Mouse (Mus musculus): Measurements from ENCODE around the gene Olfr1143. TPM values are rescaled to one million over a fixed set of nuclear protein-coding genes. Genes with fewer than 3 reads are reported as not detected.

The Olfr1143 gene
- not detected in 2 replicates for polyA plus RNA-seq (2014; fragmentation: Nextera tagmentation; extraction: Ambion mirVana)

DNA sequence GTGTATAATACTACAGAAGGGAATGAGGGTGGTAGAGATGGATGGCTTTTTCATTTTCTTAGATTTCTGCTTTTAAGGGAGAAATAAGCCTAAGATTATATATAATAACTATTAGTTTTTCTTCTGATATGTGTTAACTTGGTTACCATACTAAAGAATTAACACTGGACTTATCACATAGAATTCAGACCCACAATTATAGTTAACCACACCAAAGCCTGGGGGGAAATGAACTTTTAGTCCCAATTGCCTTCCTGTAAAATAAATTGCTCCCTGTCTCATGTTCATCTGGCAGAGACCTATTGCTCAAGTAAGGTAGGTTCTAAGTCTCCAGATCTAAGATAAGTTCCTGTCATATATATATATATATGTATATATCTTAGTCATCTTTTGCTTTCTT is at the start of gene Olfr1143:
Gene Olfr1143, plus strand, starts transcription at position 301 of the 400 bp plus-strand sequence.
- Histone ChIP-seq H3K4me2 (replicated peaks; ENCODE audit: low read depth, low read length) (no peak within 1 kb of the TSS), H3K4me3 (ENCODE audit: low read length) (no peak within 1 kb of the TSS), H3K36me3 (ENCODE audit: control insufficient read depth, insufficient read depth, low read length) (no peaks in the 10 kb centered on the region), H3K9ac (ENCODE audit: low read depth, low read length) (no peak within 1 kb of the TSS), H3K27ac (ENCODE audit: low read depth, low read length) (no peak within 1 kb of the TSS), H3K9me3 (ENCODE audit: control insufficient read depth, low read length) (no peaks in the 10 kb centered on the region), H3K4me1 (ENCODE audit: control insufficient read depth, insufficient read depth, low read length) (no peaks in the 10 kb centered on the region), H3K27me3 (ENCODE audit: control insufficient read depth, insufficient read depth, low read length) (no peaks in the 10 kb centered on the region)
- no peak for ATAC-seq (ENCODE audit: low FRiP score, low TSS enrichment)

DNA sequence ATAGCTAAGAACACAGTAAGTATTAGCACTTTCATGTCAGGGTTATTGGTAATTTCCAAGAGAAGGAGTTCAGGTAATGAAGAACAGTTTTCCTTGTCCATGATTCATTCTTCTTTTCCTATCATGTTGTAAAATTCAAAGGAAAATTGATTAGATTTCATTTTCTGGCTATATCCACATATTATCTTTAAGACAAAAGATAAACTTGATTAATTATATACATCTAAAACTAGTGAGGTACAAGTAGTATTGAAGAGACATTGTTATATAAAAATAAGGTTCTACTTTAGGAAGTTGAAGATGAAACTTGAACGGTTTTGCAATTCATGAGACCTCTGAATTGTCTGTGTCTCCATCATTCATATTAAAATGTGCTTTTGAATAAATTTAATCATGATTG is 46.5 kb upstream of the Olfr1143 start, which contains the start of gene Olfr1141:
Gene Olfr1141, minus strand, starts transcription at position 101 of the 400 bp plus-strand sequence.
- no peaks in the 10 kb centered on the region for H3K27me3 ChIP-seq (ENCODE audit: control insufficient read depth, insufficient read depth, low read length)
- H3K4me1 ChIP-seq (ENCODE audit: control insufficient read depth, insufficient read depth, low read length), result no peaks in the 10 kb centered on the region
- H3K4me2 ChIP-seq (replicated peaks; ENCODE audit: low read depth, low read length), result no peak within 1 kb of the TSS
- no peak within 1 kb of the TSS for H3K27ac ChIP-seq (ENCODE audit: low read depth, low read length)
- no peak within 1 kb of the TSS for H3K4me3 ChIP-seq (ENCODE audit: low read length)
- WGBS, result 76% methylated on average over 1 of the region's 1 CpGs
- ATAC-seq (ENCODE audit: low FRiP score, low TSS enrichment), result no peak
- H3K9ac ChIP-seq (ENCODE audit: low read depth, low read length), result no peak within 1 kb of the TSS
- no peaks in the 10 kb centered on the region for H3K36me3 ChIP-seq (ENCODE audit: control insufficient read depth, insufficient read depth, low read length)
- H3K9me3 ChIP-seq (ENCODE audit: control insufficient read depth, low read length), result no peaks in the 10 kb centered on the region

DNA sequence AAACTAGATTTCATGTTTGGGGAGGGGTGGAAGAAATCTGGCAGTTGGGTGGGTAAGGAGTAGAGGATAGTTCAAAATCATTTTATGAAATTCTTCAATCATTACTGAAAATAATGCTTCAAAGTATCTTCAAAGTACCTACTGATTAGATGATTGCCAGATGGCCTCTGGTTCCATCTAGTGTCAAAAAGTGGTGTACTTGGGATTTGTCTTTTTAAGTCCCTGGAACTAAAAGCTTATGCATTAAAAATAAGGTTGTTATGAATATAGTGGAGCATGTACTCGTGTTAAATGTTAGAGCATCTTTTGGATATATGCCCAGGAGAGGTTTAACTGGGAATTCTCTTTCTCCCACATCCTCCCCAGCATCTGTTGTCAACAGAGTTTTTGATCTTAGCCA is 24.2 kb upstream of the Olfr1143 start:
- Histone ChIP-seq H3K4me1 (ENCODE audit: control insufficient read depth, insufficient read depth, low read length) (no peaks in the 10 kb centered on the region), H3K9me3 (ENCODE audit: control insufficient read depth, low read length) (no peaks in the 10 kb centered on the region), H3K4me2 (replicated peaks; ENCODE audit: low read depth, low read length) (no peak overlapping the region), H3K27ac (ENCODE audit: low read depth, low read length) (no peak overlapping the region), H3K4me3 (ENCODE audit: low read length) (no peak overlapping the region), H3K9ac (ENCODE audit: low read depth, low read length) (no peak overlapping the region), H3K36me3 (ENCODE audit: control insufficient read depth, insufficient read depth, low read length) (no peaks in the 10 kb centered on the region), H3K27me3 (ENCODE audit: control insufficient read depth, insufficient read depth, low read length) (no peaks in the 10 kb centered on the region)
- ATAC-seq (ENCODE audit: low FRiP score, low TSS enrichment), result no peak
- 62% methylated on average over 1 of the region's 1 CpGs for WGBS

DNA sequence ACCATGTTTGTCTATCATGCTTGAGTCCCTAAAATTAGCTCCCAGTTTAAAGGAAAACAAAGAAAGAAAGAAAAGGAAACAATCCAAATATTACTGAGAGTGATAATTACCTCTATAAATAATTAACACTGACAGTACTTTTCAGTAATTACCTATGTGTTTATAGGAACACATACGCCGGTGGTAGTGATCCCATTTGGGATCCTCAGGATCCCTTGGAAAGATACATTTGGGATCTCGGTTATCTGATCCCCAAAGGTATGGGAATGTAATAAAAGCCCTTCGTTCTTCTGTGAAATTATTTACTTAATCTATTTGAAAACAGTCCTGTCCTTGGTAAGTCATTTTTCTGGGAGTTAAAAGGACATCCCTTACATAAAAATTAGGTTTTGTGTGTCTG is 21.2 kb upstream of the Olfr1143 start, which contains the start of gene Olfr152:
Gene Olfr152, plus strand, starts transcription at position 301 of the 400 bp plus-strand sequence.
- Histone ChIP-seq H3K9ac (ENCODE audit: low read depth, low read length) (no peak within 1 kb of the TSS), H3K4me2 (replicated peaks; ENCODE audit: low read depth, low read length) (no peak within 1 kb of the TSS), H3K4me1 (ENCODE audit: control insufficient read depth, insufficient read depth, low read length) (no peaks in the 10 kb centered on the region), H3K4me3 (ENCODE audit: low read length) (no peak within 1 kb of the TSS), H3K36me3 (ENCODE audit: control insufficient read depth, insufficient read depth, low read length) (no peaks in the 10 kb centered on the region), H3K9me3 (ENCODE audit: control insufficient read depth, low read length) (no peaks in the 10 kb centered on the region), H3K27ac (ENCODE audit: low read depth, low read length) (no peak within 1 kb of the TSS), H3K27me3 (ENCODE audit: control insufficient read depth, insufficient read depth, low read length) (no peaks in the 10 kb centered on the region)
- 84% methylated on average over 4 of the region's 4 CpGs for WGBS
- ATAC-seq (ENCODE audit: low FRiP score, low TSS enrichment), result no peak

DNA sequence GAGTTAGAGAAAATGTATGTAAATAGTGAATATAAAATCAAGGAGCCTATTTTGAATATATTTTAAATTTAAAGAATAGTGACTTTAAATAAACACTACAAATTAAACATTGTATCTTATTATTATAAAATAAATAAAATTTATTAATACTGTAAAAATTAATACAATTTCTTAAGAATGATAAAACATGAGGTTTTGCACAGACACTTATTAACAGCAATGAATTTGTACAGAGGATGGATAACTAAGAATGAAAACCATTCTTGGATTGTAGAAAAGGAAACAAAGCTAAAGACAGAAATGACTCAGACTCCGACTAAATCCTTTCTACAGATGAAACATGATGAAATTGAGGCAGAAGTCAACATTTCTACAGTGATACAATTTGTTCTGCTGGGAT is 9.1 kb downstream of the Olfr1143 start, which contains the start of gene Olfr1145:
Gene Olfr1145, plus strand, starts transcription at position 301 of the 400 bp plus-strand sequence.
- Histone ChIP-seq H3K27me3 (ENCODE audit: control insufficient read depth, insufficient read depth, low read length) (no peaks in the 10 kb centered on the region), H3K36me3 (ENCODE audit: control insufficient read depth, insufficient read depth, low read length) (no peaks in the 10 kb centered on the region), H3K9ac (ENCODE audit: low read depth, low read length) (no peak within 1 kb of the TSS), H3K27ac (ENCODE audit: low read depth, low read length) (no peak within 1 kb of the TSS), H3K4me2 (replicated peaks; ENCODE audit: low read depth, low read length) (no peak within 1 kb of the TSS), H3K4me1 (ENCODE audit: control insufficient read depth, insufficient read depth, low read length) (no peaks in the 10 kb centered on the region), H3K4me3 (ENCODE audit: low read length) (no peak within 1 kb of the TSS), H3K9me3 (ENCODE audit: control insufficient read depth, low read length) (no peaks in the 10 kb centered on the region)
- ATAC-seq (ENCODE audit: low FRiP score, low TSS enrichment), result no peak
- 85% methylated on average over 1 of the region's 1 CpGs for WGBS

DNA sequence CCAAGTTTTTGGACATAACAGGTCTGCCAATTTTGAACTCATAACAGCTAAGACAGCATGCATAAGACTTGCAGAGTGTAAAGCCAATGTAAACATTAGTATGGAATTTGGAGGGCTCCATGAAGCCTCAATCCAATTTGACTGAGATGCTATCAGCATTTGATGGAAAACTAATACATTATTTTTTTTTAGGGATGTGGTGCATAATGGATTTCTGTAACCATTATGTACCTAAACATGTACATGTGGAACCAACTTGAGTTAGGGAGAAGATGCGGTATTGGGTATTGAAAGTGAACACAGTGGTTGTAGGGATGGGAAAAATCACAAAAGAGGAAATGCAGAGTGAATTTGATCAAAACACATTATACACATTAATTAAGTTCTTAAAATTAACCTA is 29.8 kb downstream of the Olfr1143 start, which contains the start of gene Olfr1148:
Gene Olfr1148, plus strand, starts transcription at position 301 of the 400 bp plus-strand sequence.
- no peaks in the 10 kb centered on the region for H3K36me3 ChIP-seq (ENCODE audit: control insufficient read depth, insufficient read depth, low read length)
- 89% methylated on average over 1 of the region's 1 CpGs for WGBS
- H3K9ac ChIP-seq (ENCODE audit: low read depth, low read length), result no peak within 1 kb of the TSS
- no peak within 1 kb of the TSS for H3K4me2 ChIP-seq (replicated peaks; ENCODE audit: low read depth, low read length)
- H3K9me3 ChIP-seq (ENCODE audit: control insufficient read depth, low read length), result no peaks in the 10 kb centered on the region
- H3K4me1 ChIP-seq (ENCODE audit: control insufficient read depth, insufficient read depth, low read length), result no peaks in the 10 kb centered on the region
- no peak for ATAC-seq (ENCODE audit: low FRiP score, low TSS enrichment)
- no peaks in the 10 kb centered on the region for H3K27me3 ChIP-seq (ENCODE audit: control insufficient read depth, insufficient read depth, low read length)
- no peak within 1 kb of the TSS for H3K4me3 ChIP-seq (ENCODE audit: low read length)
- H3K27ac ChIP-seq (ENCODE audit: low read depth, low read length), result no peak within 1 kb of the TSS

DNA sequence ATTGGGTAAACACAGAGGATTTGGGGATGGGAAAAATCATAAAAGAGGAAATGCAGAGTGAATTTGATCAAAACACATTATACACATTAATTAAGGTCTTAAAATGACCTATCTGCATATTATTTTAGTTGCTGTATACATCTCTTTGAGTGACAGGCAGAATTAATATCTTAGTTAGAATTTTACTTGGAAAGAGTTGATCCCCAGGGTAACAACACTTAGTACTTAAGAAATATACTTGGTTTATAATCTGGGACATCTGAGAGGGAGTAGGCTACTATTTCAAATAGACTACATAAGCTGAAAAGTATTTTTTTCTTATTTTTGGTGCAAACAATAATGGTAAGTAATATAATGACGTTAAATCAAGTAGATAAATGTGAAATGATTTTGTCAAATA is 43.3 kb downstream of the Olfr1143 start, which contains the start of gene Olfr1150-ps1:
Gene Olfr1150-ps1, plus strand, starts transcription at position 301 of the 400 bp plus-strand sequence.
- no peak for ATAC-seq (ENCODE audit: low FRiP score, low TSS enrichment)
- H3K4me3 ChIP-seq (ENCODE audit: low read length), result no peak within 1 kb of the TSS
- H3K27me3 ChIP-seq (ENCODE audit: control insufficient read depth, insufficient read depth, low read length), result no peaks in the 10 kb centered on the region
- no peaks in the 10 kb centered on the region for H3K4me1 ChIP-seq (ENCODE audit: control insufficient read depth, insufficient read depth, low read length)
- no peak within 1 kb of the TSS for H3K9ac ChIP-seq (ENCODE audit: low read depth, low read length)
- H3K27ac ChIP-seq (ENCODE audit: low read depth, low read length), result no peak within 1 kb of the TSS
- no peaks in the 10 kb centered on the region for H3K9me3 ChIP-seq (ENCODE audit: control insufficient read depth, low read length)
- H3K36me3 ChIP-seq (ENCODE audit: control insufficient read depth, insufficient read depth, low read length), result no peaks in the 10 kb centered on the region
- no peak within 1 kb of the TSS for H3K4me2 ChIP-seq (replicated peaks; ENCODE audit: low read depth, low read length)
- 81% methylated on average over 1 of the region's 1 CpGs for WGBS

Other genes starting within 250 kb of the Olfr1143 start
- not detected in 2 replicates for gene Olfr1129, start 226.7 kb upstream of the Olfr1143 start, polyA plus RNA-seq (2014; fragmentation: Nextera tagmentation; extraction: Ambion mirVana)
- gene Olfr1130, start 194.4 kb upstream of the Olfr1143 start, polyA plus RNA-seq (2014; fragmentation: Nextera tagmentation; extraction: Ambion mirVana), result not detected in 2 replicates
- gene Olfr1131, start 173.5 kb upstream of the Olfr1143 start, polyA plus RNA-seq (2014; fragmentation: Nextera tagmentation; extraction: Ambion mirVana), result not detected in 2 replicates
- not detected in 2 replicates for gene Olfr1132, start 163.1 kb upstream of the Olfr1143 start, polyA plus RNA-seq (2014; fragmentation: Nextera tagmentation; extraction: Ambion mirVana)
- gene Olfr1133, start 153.2 kb upstream of the Olfr1143 start, polyA plus RNA-seq (2014; fragmentation: Nextera tagmentation; extraction: Ambion mirVana), result not detected in 2 replicates
- not detected in 2 replicates for gene Olfr1134, start 142.1 kb upstream of the Olfr1143 start, polyA plus RNA-seq (2014; fragmentation: Nextera tagmentation; extraction: Ambion mirVana)
- gene Olfr1135, start 126.9 kb upstream of the Olfr1143 start, polyA plus RNA-seq (2014; fragmentation: Nextera tagmentation; extraction: Ambion mirVana), result not detected in 2 replicates
- gene Olfr1136, start 106.6 kb upstream of the Olfr1143 start, polyA plus RNA-seq (2014; fragmentation: Nextera tagmentation; extraction: Ambion mirVana), result not detected in 2 replicates
- gene Olfr1137, start 87.4 kb upstream of the Olfr1143 start, polyA plus RNA-seq (2014; fragmentation: Nextera tagmentation; extraction: Ambion mirVana), result not detected in 2 replicates
- not detected in 2 replicates for gene Olfr1138, start 60.6 kb upstream of the Olfr1143 start, polyA plus RNA-seq (2014; fragmentation: Nextera tagmentation; extraction: Ambion mirVana)
- not detected in 2 replicates for gene Olfr1140, start 56.8 kb upstream of the Olfr1143 start, polyA plus RNA-seq (2014; fragmentation: Nextera tagmentation; extraction: Ambion mirVana)
- gene Olfr1141, start 46.6 kb upstream of the Olfr1143 start, polyA plus RNA-seq (2014; fragmentation: Nextera tagmentation; extraction: Ambion mirVana), result not detected in 2 replicates
- gene Olfr152, start 21.1 kb upstream of the Olfr1143 start, polyA plus RNA-seq (2014; fragmentation: Nextera tagmentation; extraction: Ambion mirVana), result not detected in 2 replicates
- gene Olfr1145, start 9.2 kb downstream of the Olfr1143 start, polyA plus RNA-seq (2014; fragmentation: Nextera tagmentation; extraction: Ambion mirVana), result not detected in 2 replicates
- not detected in 2 replicates for gene Olfr1148, start 29.9 kb downstream of the Olfr1143 start, polyA plus RNA-seq (2014; fragmentation: Nextera tagmentation; extraction: Ambion mirVana)
- gene Olfr1150-ps1, start 43.4 kb downstream of the Olfr1143 start, polyA plus RNA-seq (2014; fragmentation: Nextera tagmentation; extraction: Ambion mirVana), result not detected in 2 replicates
- gene Olfr1151, start 55.3 kb downstream of the Olfr1143 start, polyA plus RNA-seq (2014; fragmentation: Nextera tagmentation; extraction: Ambion mirVana), result not detected in 2 replicates
- not detected in 2 replicates for gene Olfr1152, start 65.9 kb downstream of the Olfr1143 start, polyA plus RNA-seq (2014; fragmentation: Nextera tagmentation; extraction: Ambion mirVana)
- gene Olfr1153, start 94.4 kb downstream of the Olfr1143 start, polyA plus RNA-seq (2014; fragmentation: Nextera tagmentation; extraction: Ambion mirVana), result not detected in 2 replicates
- not detected in 2 replicates for gene Olfr1154, start 104.6 kb downstream of the Olfr1143 start, polyA plus RNA-seq (2014; fragmentation: Nextera tagmentation; extraction: Ambion mirVana)
- gene Olfr1155, start 144.5 kb downstream of the Olfr1143 start, polyA plus RNA-seq (2014; fragmentation: Nextera tagmentation; extraction: Ambion mirVana), result not detected in 2 replicates
- gene Olfr1156, start 152.5 kb downstream of the Olfr1143 start, polyA plus RNA-seq (2014; fragmentation: Nextera tagmentation; extraction: Ambion mirVana), result not detected in 2 replicates
- not detected in 2 replicates for gene Olfr1157, start 167.7 kb downstream of the Olfr1143 start, polyA plus RNA-seq (2014; fragmentation: Nextera tagmentation; extraction: Ambion mirVana)
- gene Olfr74, start 174.1 kb downstream of the Olfr1143 start, polyA plus RNA-seq (2014; fragmentation: Nextera tagmentation; extraction: Ambion mirVana), result not detected in 2 replicates
- not detected in 2 replicates for gene Olfr1158, start 189.5 kb downstream of the Olfr1143 start, polyA plus RNA-seq (2014; fragmentation: Nextera tagmentation; extraction: Ambion mirVana)
- not detected in 2 replicates for gene Olfr1160, start 207.7 kb downstream of the Olfr1143 start, polyA plus RNA-seq (2014; fragmentation: Nextera tagmentation; extraction: Ambion mirVana)
- gene Olfr1161, start 222.2 kb downstream of the Olfr1143 start, polyA plus RNA-seq (2014; fragmentation: Nextera tagmentation; extraction: Ambion mirVana), result not detected in 2 replicates
- gene Olfr73, start 237.1 kb downstream of the Olfr1143 start, polyA plus RNA-seq (2014; fragmentation: Nextera tagmentation; extraction: Ambion mirVana), result not detected in 2 replicates